Mouse (Mus musculus) midbrain, embryonic 15.5 days (tissue): Measurements from ENCODE around the gene Thsd4. TPM values are rescaled to one million over a fixed set of nuclear protein-coding genes. Genes with fewer than 3 reads are reported as not detected.

ENCODE experiments used
- ATAC-seq: fragments of 200-750 bp; cut with Nextera tagmentation; replicated peaks from 2 replicates; pipeline ENCODE4 v1.8.0; 2017; ENCODE audit warnings: moderate TSS enrichment
- H3K27ac ChIP-seq: fragments of 300-500 bp; sonication (generic); 2 replicates; pipeline ENCODE4 v1.5.1; 2015; ENCODE audit warnings: mild to moderate bottlenecking, inconsistent platforms
- H3K27me3 ChIP-seq: fragments of 300-500 bp; sonication (generic); replicated peaks from 2 replicates; pipeline ENCODE4 v1.6.1; 2015; ENCODE audit warnings: inconsistent platforms
- H3K36me3 ChIP-seq: fragments of 300-500 bp; sonication (generic); replicated peaks from 2 replicates; pipeline ENCODE4 v1.6.1; 2015; ENCODE audit warnings: inconsistent platforms
- H3K4me1 ChIP-seq: fragments of 300-500 bp; sonication (generic); 2 replicates; pipeline ENCODE4 v1.6.1; 2015; ENCODE audit warnings: inconsistent platforms
- H3K4me2 ChIP-seq: fragments of 300-500 bp; sonication (generic); 2 replicates; pipeline ENCODE4 v1.6.1; 2015; ENCODE audit warnings: inconsistent platforms, mild to moderate bottlenecking, moderate library complexity
- H3K4me3 ChIP-seq: fragments of 300-500 bp; sonication (generic); 2 replicates; pipeline ENCODE4 v1.5.1; 2015; ENCODE audit warnings: mild to moderate bottlenecking, inconsistent platforms
- H3K9ac ChIP-seq: fragments of 300-500 bp; sonication (generic); 2 replicates; pipeline ENCODE4 v1.6.1; 2015; ENCODE audit warnings: mild to moderate bottlenecking, inconsistent platforms
- H3K9me3 ChIP-seq: fragments of 300-500 bp; sonication (generic); 2 replicates; pipeline ENCODE4 v1.6.1; 2016; ENCODE audit warnings: inconsistent platforms
- WGBS: fragments of 180-500 bp; shearing (Covaris S2); methylation state at CpG from one replicate; pipeline ENCODE4 v1.1.7; 2015; ENCODE audit warnings: mixed read lengths; 5-methylcytosine and 5-hydroxymethylcytosine counted together
- polyA plus RNA-seq: library from polyadenylated mRNA; unstranded; fragments of >200 nt; fragmentation: Nextera tagmentation; extraction: Ambion mirVana; gene quantifications from 2 replicates; pipeline ENCODE4 v1.2.1, GENCODE M21; 2015

Gene Thsd4
- polyA plus RNA-seq, 1 experiment from 2014 or later, result 6.4 TPM

GRCm38 (mm10) chr9:60398073-60398472, 123.8 kb downstream of the Thsd4 start:
- Histone ChIP-seq H3K4me2 (no peak overlapping the region), H3K36me3 (no peaks in the 10 kb centered on the region), H3K27me3 (no peaks in the 10 kb centered on the region), H3K4me1 (no peaks in the 10 kb centered on the region), H3K9ac (no peak overlapping the region), H3K4me3 (no peak overlapping the region), H3K27ac (no peak overlapping the region), H3K9me3 (no peaks in the 10 kb centered on the region)
- no peak for ATAC-seq
- 46% methylated on average over 2 of the region's 2 CpGs for WGBS

- ATAC-seq, result no peak
- Histone ChIP-seq H3K4me1 (no peaks in the 10 kb centered on the region), H3K27me3 (no peaks in the 10 kb centered on the region), H3K4me3 (no peak overlapping the region), H3K36me3 (no peaks in the 10 kb centered on the region), H3K4me2 (no peak overlapping the region), H3K9ac (no peak overlapping the region), H3K9me3 (no peaks in the 10 kb centered on the region), H3K27ac (no peak overlapping the region)
- WGBS, result 65% methylated on average over 3 of the region's 3 CpGs
These were observed 125.8 kb downstream of the Thsd4 start for GRCm38 (mm10) chr9:60396096-60396495.

DNA sequence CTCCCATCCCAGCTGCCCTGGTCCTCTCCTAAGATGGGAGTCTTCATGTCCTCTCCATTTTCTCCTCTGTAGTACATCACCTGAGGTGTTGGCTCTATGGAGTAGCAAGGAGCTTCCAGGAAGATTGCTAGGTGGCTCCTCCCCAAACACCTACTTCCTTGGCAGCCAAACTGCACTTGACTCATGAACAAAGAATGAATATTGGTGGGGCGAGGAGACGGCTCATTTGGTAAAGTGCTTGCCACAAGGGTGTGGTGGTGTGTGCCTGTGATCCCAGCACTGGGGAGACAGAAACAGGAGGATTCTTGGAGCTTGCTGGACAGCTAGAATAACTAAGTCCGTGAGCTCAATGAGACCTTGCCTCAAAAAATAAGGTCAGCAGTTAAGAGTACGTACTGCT, 128.9 kb downstream of the Thsd4 start:
- H3K36me3 ChIP-seq, result no peaks in the 10 kb centered on the region
- ATAC-seq, result no peak
- no peaks in the 10 kb centered on the region for H3K9me3 ChIP-seq
- H3K4me2 ChIP-seq, result no peak overlapping the region
- no peaks in the 10 kb centered on the region for H3K4me1 ChIP-seq
- no peak overlapping the region for H3K27ac ChIP-seq
- H3K9ac ChIP-seq, result no peak overlapping the region
- no peak overlapping the region for H3K4me3 ChIP-seq
- H3K27me3 ChIP-seq, result no peaks in the 10 kb centered on the region
- WGBS, result 95% methylated on average over 4 of the region's 4 CpGs

DNA sequence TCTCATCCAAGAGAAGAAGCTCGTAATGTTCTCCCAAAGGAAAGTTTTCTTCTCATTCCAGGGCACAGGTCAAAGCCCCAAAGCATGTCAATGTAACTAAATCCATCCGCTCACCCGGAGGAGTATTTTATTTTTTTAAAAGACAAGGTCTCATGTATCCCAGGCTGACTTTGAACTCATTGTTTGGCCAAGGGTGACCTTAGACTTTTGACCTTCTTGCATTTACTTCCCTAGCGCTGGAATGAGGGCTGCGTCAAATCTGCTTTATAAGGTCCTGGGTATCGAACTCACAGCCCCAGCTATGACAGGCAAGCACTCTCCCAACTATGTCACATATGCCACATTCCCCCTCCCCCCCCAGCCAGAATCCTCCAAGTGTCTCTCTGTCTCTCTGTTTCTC, 137.1 kb downstream of the Thsd4 start:
- no peak overlapping the region for H3K4me2 ChIP-seq
- no peaks in the 10 kb centered on the region for H3K27me3 ChIP-seq
- H3K27ac ChIP-seq, result no peak overlapping the region
- no peak for ATAC-seq
- no peak overlapping the region for H3K4me3 ChIP-seq
- H3K4me1 ChIP-seq, result no peaks in the 10 kb centered on the region
- no peak overlapping the region for H3K9ac ChIP-seq
- no peaks in the 10 kb centered on the region for H3K9me3 ChIP-seq
- H3K36me3 ChIP-seq, result no peaks in the 10 kb centered on the region
- WGBS, result 77% methylated on average over 6 of the region's 6 CpGs

DNA sequence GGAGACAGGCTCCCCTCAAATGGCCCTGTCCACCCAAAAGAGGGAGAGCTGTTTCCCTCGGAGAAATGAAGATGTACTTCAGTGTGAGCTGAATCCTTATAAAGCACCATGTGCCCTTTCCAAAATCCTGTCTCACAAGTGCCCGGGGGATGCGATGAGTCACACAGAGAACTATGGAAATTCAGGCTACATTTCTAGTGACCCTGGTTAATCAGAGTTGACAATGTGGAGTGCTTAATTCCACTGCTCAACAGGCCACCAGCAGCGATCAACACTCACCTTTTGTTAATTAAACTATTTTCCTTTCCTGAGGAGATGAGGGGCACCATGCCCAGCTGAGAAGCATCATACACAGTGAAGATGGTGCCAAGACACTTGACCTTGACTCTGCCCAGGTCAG, 138.9 kb downstream of the Thsd4 start:
- Histone ChIP-seq H3K27ac (no peak overlapping the region), H3K9ac (no peak overlapping the region), H3K9me3 (no peaks in the 10 kb centered on the region), H3K27me3 (no peaks in the 10 kb centered on the region), H3K4me2 (no peak overlapping the region), H3K36me3 (no peaks in the 10 kb centered on the region), H3K4me3 (no peak overlapping the region), H3K4me1 (no peaks in the 10 kb centered on the region)
- no peak for ATAC-seq
- WGBS, result 56% methylated on average over 4 of the region's 4 CpGs

DNA sequence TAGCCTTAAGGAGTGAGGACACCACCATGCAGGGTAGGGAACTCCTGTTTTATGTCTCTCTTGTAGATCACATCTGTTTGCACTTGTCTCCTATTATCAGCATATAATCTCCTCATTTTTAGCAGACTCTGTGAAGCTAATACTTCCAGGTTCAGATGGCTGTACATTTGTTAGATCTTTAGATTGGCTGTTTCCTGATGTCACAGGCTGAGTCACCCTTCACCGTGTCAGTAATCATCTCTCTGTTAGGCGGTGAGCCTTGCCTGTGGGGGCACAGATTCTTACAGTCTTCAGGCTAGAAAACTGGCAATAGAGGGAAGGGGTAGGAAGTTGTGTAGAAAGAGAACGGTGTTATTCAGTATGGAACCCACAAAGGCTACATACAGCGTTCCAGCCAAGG, 139.3 kb downstream of the Thsd4 start:
- no peak overlapping the region for H3K9ac ChIP-seq
- no peaks in the 10 kb centered on the region for H3K36me3 ChIP-seq
- no peak for ATAC-seq
- no peaks in the 10 kb centered on the region for H3K27me3 ChIP-seq
- WGBS, result 71% methylated on average over 4 of the region's 4 CpGs
- H3K4me1 ChIP-seq, result no peaks in the 10 kb centered on the region
- no peaks in the 10 kb centered on the region for H3K9me3 ChIP-seq
- no peak overlapping the region for H3K27ac ChIP-seq
- H3K4me2 ChIP-seq, result no peak overlapping the region
- no peak overlapping the region for H3K4me3 ChIP-seq

DNA sequence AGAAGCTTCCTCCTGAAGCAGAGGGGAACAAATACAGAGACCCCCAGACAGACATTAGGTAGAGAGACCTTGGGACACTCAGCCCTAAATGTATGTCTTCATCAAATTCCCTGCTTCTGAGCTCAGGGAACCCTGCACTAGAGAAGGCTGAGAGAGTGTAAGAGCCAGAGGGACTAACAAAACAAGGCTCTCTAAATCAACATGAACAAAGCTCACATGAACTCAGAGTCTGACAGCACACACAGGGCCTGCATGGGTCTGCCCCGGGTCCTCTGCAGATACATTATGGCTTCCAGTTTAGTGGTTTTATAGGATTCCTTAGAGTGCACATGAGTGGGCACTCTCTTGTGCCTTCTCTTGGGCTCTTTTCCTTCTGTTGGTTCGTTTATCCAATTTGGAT, 140.8 kb downstream of the Thsd4 start:
- WGBS, result 81% methylated on average over 2 of the region's 2 CpGs
- Histone ChIP-seq H3K9ac (no peak overlapping the region), H3K4me2 (no peak overlapping the region), H3K4me3 (no peak overlapping the region), H3K27ac (no peak overlapping the region), H3K9me3 (no peaks in the 10 kb centered on the region), H3K27me3 (no peaks in the 10 kb centered on the region), H3K36me3 (no peaks in the 10 kb centered on the region), H3K4me1 (no peaks in the 10 kb centered on the region)
- no peak for ATAC-seq

- Histone ChIP-seq H3K4me3 (no peak overlapping the region), H3K4me1 (no peaks in the 10 kb centered on the region), H3K9ac (no peak overlapping the region), H3K27ac (no peak overlapping the region), H3K36me3 (no peaks in the 10 kb centered on the region), H3K9me3 (no peaks in the 10 kb centered on the region), H3K27me3 (no peaks in the 10 kb centered on the region), H3K4me2 (no peak overlapping the region)
- 82% methylated on average over 4 of the region's 4 CpGs for WGBS
- ATAC-seq, result no peak
These were observed 141.3 kb downstream of the Thsd4 start for GRCm38 (mm10) chr9:60380550-60380949.

- H3K4me3 ChIP-seq, result no peak overlapping the region
- H3K9ac ChIP-seq, result no peak overlapping the region
- H3K4me1 ChIP-seq, result no peaks in the 10 kb centered on the region
- no peak overlapping the region for H3K27ac ChIP-seq
- no peaks in the 10 kb centered on the region for H3K9me3 ChIP-seq
- no peaks in the 10 kb centered on the region for H3K27me3 ChIP-seq
- no peak overlapping the region for H3K4me2 ChIP-seq
- ATAC-seq, result no peak
- WGBS, result 75% methylated on average over 6 of the region's 6 CpGs
- H3K36me3 ChIP-seq, result no peaks in the 10 kb centered on the region
These were observed 143.6 kb downstream of the Thsd4 start for GRCm38 (mm10) chr9:60378235-60378634.

DNA sequence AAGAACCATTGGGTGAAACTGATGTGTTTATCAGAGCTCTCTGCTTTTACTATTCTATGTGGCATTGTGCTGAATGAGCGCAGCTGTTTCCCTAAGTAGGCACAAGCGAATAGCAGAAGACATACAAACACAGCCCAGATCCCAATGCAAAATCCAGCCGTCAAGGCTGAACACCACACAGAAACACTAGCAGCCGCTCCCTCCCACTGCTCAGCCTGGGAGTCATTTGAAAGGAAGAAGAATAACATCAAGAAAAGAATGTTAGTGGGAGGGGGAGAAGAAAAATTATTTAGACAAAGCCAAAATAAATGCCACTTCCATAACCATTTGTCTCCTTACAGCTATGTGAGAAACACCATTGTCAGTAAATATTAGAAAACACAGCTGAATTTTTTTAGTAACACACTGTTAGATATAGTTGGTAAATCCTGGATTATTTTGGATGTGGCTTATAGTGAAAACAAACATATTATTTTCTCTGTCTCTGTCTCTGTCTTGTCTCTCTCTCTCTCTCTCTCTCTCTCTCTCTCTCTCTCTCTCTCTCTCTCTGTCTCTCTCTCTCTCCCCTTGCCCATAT, 148.6 kb downstream of the Thsd4 start:
- Histone ChIP-seq H3K36me3 (no peaks in the 10 kb centered on the region), H3K4me1 (no peaks in the 10 kb centered on the region), H3K9me3 (no peaks in the 10 kb centered on the region), H3K27ac (no peak overlapping the region), H3K27me3 (no peaks in the 10 kb centered on the region), H3K4me2 (no peak overlapping the region), H3K4me3 (no peak overlapping the region), H3K9ac (no peak overlapping the region)
- no peak for ATAC-seq
- 48% methylated on average over 4 of the region's 4 CpGs for WGBS

DNA sequence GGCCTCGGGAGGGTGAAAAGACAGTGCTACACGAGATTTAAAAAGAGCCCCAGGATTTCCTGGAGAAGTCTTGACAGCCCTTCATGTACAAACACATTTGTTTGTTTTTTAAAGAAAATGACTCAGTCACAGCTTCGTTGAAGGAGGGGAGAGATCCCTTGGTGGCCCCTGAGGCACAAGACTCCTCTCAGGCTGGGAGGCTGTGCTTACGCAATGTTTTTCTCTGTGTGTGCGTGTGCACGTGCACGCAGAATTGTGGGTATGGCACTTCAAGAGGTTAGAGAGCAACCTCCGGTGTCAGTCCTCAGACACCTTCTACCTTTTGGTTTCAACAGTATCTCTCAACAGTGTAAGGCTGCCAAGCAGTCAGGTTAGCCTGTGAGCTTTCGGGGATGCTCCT, 153.3 kb downstream of the Thsd4 start:
- WGBS, result 68% methylated on average over 9 of the region's 9 CpGs
- ATAC-seq, result no peak
- H3K27ac ChIP-seq, result no peak overlapping the region
- H3K9ac ChIP-seq, result no peak overlapping the region
- H3K4me2 ChIP-seq, result no peak overlapping the region
- no peaks in the 10 kb centered on the region for H3K9me3 ChIP-seq
- H3K4me3 ChIP-seq, result no peak overlapping the region
- H3K4me1 ChIP-seq, result peaks cover 3% of the 10 kb centered on the region; the same call in 1 of the 2 replicates
- no peaks in the 10 kb centered on the region for H3K27me3 ChIP-seq
- no peaks in the 10 kb centered on the region for H3K36me3 ChIP-seq

- WGBS, result 75% methylated on average over 10 of the region's 10 CpGs
- ATAC-seq, result no peak
- no peak overlapping the region for H3K4me3 ChIP-seq
These were observed 154.1 kb downstream of the Thsd4 start for GRCm38 (mm10) chr9:60367617-60368305.

GRCm38 (mm10) chr9:60364166-60364781, 157.6 kb downstream of the Thsd4 start:
- no peak overlapping the region for H3K4me2 ChIP-seq
- 68% methylated on average over 14 of the region's 14 CpGs for WGBS
- H3K36me3 ChIP-seq, result no peaks in the 10 kb centered on the region
- H3K27me3 ChIP-seq, result no peaks in the 10 kb centered on the region
- H3K9me3 ChIP-seq, result no peaks in the 10 kb centered on the region
- no peak overlapping the region for H3K27ac ChIP-seq
- peaks cover 3% of the 10 kb centered on the region; the same call in 1 of the 2 replicates for H3K4me1 ChIP-seq
- H3K9ac ChIP-seq, result no peak overlapping the region
- no peak for ATAC-seq
- H3K4me3 ChIP-seq, result no peak overlapping the region

More at GRCm38 (mm10) chr9:60367617-60368305, 154.1 kb downstream of the Thsd4 start:
- Histone ChIP-seq H3K27me3 (no peaks in the 10 kb centered on the region), H3K4me1 (peaks cover 3% of the 10 kb centered on the region; the same call in 1 of the 2 replicates), H3K36me3 (no peaks in the 10 kb centered on the region), H3K4me2 (no peak overlapping the region), H3K9ac (no peak overlapping the region), H3K27ac (no peak overlapping the region), H3K9me3 (no peaks in the 10 kb centered on the region)
